Comparison of ENCODE assay signal across 13 mouse cellular contexts in the genomic region with DNA sequence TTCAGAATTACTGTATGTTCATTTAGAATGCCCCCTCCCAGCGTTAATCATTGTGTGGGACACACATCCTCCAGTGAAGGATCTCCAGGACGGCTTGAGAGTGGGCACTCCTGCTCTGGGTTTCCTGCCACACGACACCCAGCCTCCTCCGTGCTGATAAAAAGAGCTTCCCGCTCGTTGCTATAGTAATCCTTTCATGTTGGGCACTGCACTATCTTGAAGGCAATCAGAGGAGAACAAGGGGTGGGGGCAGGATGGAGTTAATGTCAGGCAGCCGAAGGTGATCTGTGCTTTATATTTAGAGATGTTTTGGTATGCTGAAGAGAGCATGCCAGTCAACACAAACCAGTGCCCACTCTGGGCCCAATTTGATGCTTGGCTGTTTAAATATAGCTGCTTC.
DNase-seq lines count a peak whose midpoint lies in the region; ATAC-seq and TF ChIP-seq lines count a peak whose summit lies in the region.
"Had no signal": no experiment of that assay in that cellular context is flagged by ENCODE, and none has a peak within 500 bp of the region (broad histone marks: within the 10 kb centered on the region; RNA-seq: fewer than 3 reads in every experiment).

No protein-coding gene starts in this region.

- ATAC-seq in forebrain, postnatal 0 days: peak; percentile 89
- ATAC-seq in erythroblast, adult 5-6 weeks (replicated peaks; ENCODE audit: low FRiP score, poor library complexity, severe bottlenecking): no peak

- no peak for TF ChIP-seq CTCF in forebrain, postnatal 0 days (IDR thresholded peaks at IDR 0.05; ENCODE audit: low read depth)

- no peaks in the 10 kb centered on the region; the same call in 1 of the 2 replicates for H3K79me2 ChIP-seq in macrophage (ENCODE audit: inconsistent target)

- no peaks in the 10 kb centered on the region for H3K36me3 ChIP-seq in forebrain, postnatal 0 days (ENCODE audit: insufficient read depth)
- H3K36me3 ChIP-seq in macrophage (ENCODE audit: inconsistent target): no peaks in the 10 kb centered on the region
- H3K36me3 ChIP-seq: embryonic facial prominence, embryonic 12.5 days had no signal

- H3K4me1 ChIP-seq in forebrain, postnatal 0 days (ENCODE audit: insufficient read depth): peaks cover 24% of the 10 kb centered on the region

- no peaks in the 10 kb centered on the region for H3K9me3 ChIP-seq in forebrain, postnatal 0 days (ENCODE audit: low read length)
- H3K9me3 ChIP-seq: embryonic facial prominence, embryonic 12.5 days had no signal

- H3K9ac ChIP-seq in forebrain, postnatal 0 days: peak overlapping the region; percentile 40
- H3K9ac ChIP-seq: embryonic facial prominence, embryonic 12.5 days; liver, embryonic 14.5 days had no signal

- peak overlapping the region; percentile 80 for H3K27ac ChIP-seq in forebrain, postnatal 0 days (ENCODE audit: low read depth, low read length)
- H3K27ac ChIP-seq in macrophage: peak overlapping the region; percentile 55
- H3K27ac ChIP-seq: embryonic facial prominence, embryonic 12.5 days; kidney, postnatal 0 days; liver, embryonic 14.5 days had no signal

- H3K4me3 ChIP-seq in forebrain, postnatal 0 days (ENCODE audit: low read depth, low read length): no peak overlapping the region
- H3K4me3 ChIP-seq in macrophage (ENCODE audit: inconsistent target): no peak overlapping the region
- H3K4me3 ChIP-seq: embryonic facial prominence, embryonic 12.5 days; myocyte had no signal

- intact Hi-C loops in gastrocnemius, postnatal 14 days (cut with DNase I; ENCODE audit: low total_unique reads): no loop called here

- peak; percentile 70 for DNase-seq in right cerebral cortex, adult 18-20 months
- no peak for DNase-seq in right cerebral cortex, postnatal 4 days
- DNase-seq in forebrain, postnatal 0 days: peak; percentile 71
- peak; percentile 63 to 70 for DNase-seq in right cerebral cortex, postnatal 36 days (ENCODE audit: low spot score in 2 of 2)
- no peak for DNase-seq in cerebellum, adult 8-10 months
- no peak for DNase-seq in gastrocnemius, postnatal 14 days
- DNase-seq: adrenal gland, adult 8-10 months had no signal

- WGBS in forebrain, postnatal 0 days: 11% methylated on average over 7 of the region's 7 CpGs
- WGBS in macrophage (ENCODE audit: missing documents): 50% methylated on average over 7 of the region's 7 CpGs

- H3K4me2 ChIP-seq in forebrain, postnatal 0 days (ENCODE audit: low read depth): peak overlapping the region; percentile 8; the same call in 1 of the 2 replicates
- H3K4me2 ChIP-seq: embryonic facial prominence, embryonic 12.5 days had no signal

- H3K27me3 ChIP-seq in forebrain, postnatal 0 days (ENCODE audit: insufficient read depth, low read length): no peaks in the 10 kb centered on the region
- H3K27me3 ChIP-seq: embryonic facial prominence, embryonic 12.5 days had no signal

Comparison
In these comparisons a context has a peak if more than half of its experiments do, and no peak if none do; other contexts are left out.
1. DNase-seq: peak in right cerebral cortex, adult 18-20 months (single experiment), forebrain, postnatal 0 days (single experiment) and right cerebral cortex, postnatal 36 days (2 of 2); none in right cerebral cortex, postnatal 4 days (single experiment), cerebellum, adult 8-10 months (single experiment) and gastrocnemius, postnatal 14 days (single experiment).